Mouse (Mus musculus): ENCODE data around the gene Madd. TPM values are rescaled to one million over a fixed set of nuclear protein-coding genes. Genes with fewer than 3 reads are reported as not detected.
"Not testable (repeated sequence)": the region's sequence is repeated elsewhere in the genome, so short reads cannot be mapped to it uniquely, and the experiment has no call there.

The Madd gene
- polyA plus RNA-seq, 1 experiment, result 82.1 TPM

DNA sequence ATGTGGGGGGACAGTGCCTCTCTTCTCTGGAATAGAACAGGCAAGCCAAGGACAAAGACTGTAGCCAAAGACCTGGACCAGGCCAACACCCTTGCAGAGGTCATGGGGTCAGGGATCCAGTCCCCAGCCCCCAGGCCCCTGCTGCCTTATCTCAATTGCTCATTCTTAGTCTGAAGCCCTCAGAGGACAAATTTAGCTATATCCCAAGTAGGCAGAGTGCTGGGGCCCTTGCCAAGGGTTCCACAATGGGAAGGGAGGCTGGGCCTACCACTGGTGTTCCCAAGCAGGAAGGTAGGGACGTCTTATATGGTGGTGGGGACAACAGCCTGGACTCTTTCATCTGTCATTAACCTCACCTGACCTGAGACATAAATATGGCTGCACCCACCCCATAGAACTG lies 65.0 kb downstream of the Madd start:
- Histone ChIP-seq H3K4me3 (ENCODE audit: insufficient read depth, low read length) (no peak overlapping the region), H3K4me1 (ENCODE audit: control insufficient read depth, insufficient read depth, low read length) (peaks cover 2% of the 10 kb centered on the region; the same call in 1 of the 2 replicates), H3K27ac (ENCODE audit: insufficient read depth, low read depth, low read length) (no peak overlapping the region)
- TF ChIP-seq POLR2A (IDR thresholded peaks at IDR 0.05; ENCODE audit: borderline replicate concordance, low read depth, low read length), result no peak
- TF ChIP-seq CTCF (IDR thresholded peaks at IDR 0.05; ENCODE audit: low read depth, low read length), result no peak

DNA sequence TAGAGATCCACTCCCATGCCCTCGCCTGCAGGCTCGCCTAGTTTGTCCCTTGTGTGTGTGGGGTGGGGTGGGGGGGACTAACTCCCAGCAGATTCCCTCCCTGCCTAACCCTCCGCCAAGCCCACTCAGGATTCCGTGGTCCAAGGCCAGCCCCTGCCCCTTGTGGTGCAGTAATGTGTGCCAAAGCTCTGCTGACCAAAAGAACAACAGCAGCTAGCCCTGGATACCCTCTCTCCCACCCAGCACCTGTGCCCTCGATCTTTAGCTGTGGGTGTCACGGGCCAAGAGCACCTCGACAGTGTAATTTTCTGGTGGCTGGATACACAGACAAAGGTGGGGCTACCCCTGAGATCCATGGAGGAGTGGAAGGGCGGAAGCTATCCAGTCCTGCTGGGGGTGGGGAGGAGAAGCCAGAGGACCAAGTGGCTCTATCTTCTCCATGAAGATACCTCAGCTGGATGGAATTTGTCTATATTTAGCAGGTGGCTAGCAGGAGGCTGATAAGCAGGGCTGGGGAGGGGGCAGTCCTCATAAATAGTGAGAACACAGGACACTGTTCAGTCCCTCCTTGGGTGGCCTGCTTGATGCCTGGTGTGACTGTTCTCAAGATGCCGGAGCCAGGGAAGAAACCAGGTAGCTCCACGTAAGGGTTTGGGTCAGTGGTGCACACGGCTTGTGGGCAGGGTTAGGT lies 65.9 kb downstream of the Madd start, which contains the start of gene Mybpc3:
Gene Mybpc3, plus strand, starts transcription at position 560 of the 691 bp plus-strand sequence.
- TF ChIP-seq POLR2A (IDR thresholded peaks at IDR 0.05; ENCODE audit: borderline replicate concordance, low read depth, low read length) (no peak), CTCF (IDR thresholded peaks at IDR 0.05; ENCODE audit: low read depth, low read length) (no peak)
- H3K27ac ChIP-seq (ENCODE audit: insufficient read depth, low read depth, low read length), result no peak within 1 kb of the TSS
- H3K4me3 ChIP-seq (ENCODE audit: insufficient read depth, low read length), result no peak within 1 kb of the TSS
- H3K4me1 ChIP-seq (ENCODE audit: control insufficient read depth, insufficient read depth, low read length), result peaks cover 11% of the 10 kb centered on the region

DNA sequence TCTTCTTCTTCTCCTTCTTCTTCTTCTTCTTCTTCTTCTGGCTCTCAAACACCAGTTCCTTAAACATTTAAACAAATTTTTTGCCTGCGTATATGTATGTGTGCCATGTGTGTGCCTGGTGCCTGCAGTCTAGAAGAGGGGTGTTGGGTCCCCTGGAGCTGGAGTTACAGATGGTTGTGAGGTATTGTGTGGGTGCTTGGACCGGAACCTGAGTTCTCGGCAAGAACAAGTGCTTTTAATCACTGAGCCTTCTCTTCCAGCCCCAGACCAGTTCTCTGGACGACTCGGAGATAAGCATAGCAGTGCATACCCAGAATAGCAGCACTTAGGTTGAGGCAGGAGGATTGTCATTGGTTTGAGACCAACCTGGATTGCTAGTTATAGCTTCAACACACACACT lies 66.8 kb downstream of the Madd start:
- H3K27ac ChIP-seq (ENCODE audit: insufficient read depth, low read depth, low read length), result no peak overlapping the region
- H3K4me1 ChIP-seq (ENCODE audit: control insufficient read depth, insufficient read depth, low read length), result peaks cover 18% of the 10 kb centered on the region
- H3K4me3 ChIP-seq (ENCODE audit: insufficient read depth, low read length), result no peak overlapping the region
- TF ChIP-seq POLR2A (IDR thresholded peaks at IDR 0.05; ENCODE audit: borderline replicate concordance, low read depth, low read length) (no peak), CTCF (IDR thresholded peaks at IDR 0.05; ENCODE audit: low read depth, low read length) (no peak)

DNA sequence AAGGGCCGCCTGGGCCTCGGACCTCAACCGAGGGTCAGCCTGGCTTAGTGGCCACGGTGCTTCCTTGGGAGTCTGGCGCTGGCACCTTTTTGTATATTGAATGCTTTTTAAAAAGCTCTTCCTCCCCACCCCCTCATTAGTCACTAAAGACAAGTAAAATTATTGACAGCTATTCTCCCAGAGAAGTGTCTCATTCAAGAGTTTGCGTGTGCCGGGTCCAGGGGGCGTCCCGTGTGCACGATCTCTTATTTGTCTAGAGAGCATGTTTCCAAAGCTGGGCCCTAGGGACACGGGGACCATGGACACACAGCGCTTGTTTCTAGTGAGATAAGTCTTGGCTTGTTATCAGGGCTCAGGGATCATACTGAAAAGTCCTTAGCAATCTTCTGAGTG lies 68.1 kb downstream of the Madd start:
- H3K4me1 ChIP-seq (ENCODE audit: control insufficient read depth, insufficient read depth, low read length), result peaks cover 26% of the 10 kb centered on the region
- no peak overlapping the region for H3K4me3 ChIP-seq (ENCODE audit: insufficient read depth, low read length)
- TF ChIP-seq CTCF (IDR thresholded peaks at IDR 0.05; ENCODE audit: low read depth, low read length), result no peak
- no peak for TF ChIP-seq POLR2A (IDR thresholded peaks at IDR 0.05; ENCODE audit: borderline replicate concordance, low read depth, low read length)
- no peak overlapping the region for H3K27ac ChIP-seq (ENCODE audit: insufficient read depth, low read depth, low read length)

DNA sequence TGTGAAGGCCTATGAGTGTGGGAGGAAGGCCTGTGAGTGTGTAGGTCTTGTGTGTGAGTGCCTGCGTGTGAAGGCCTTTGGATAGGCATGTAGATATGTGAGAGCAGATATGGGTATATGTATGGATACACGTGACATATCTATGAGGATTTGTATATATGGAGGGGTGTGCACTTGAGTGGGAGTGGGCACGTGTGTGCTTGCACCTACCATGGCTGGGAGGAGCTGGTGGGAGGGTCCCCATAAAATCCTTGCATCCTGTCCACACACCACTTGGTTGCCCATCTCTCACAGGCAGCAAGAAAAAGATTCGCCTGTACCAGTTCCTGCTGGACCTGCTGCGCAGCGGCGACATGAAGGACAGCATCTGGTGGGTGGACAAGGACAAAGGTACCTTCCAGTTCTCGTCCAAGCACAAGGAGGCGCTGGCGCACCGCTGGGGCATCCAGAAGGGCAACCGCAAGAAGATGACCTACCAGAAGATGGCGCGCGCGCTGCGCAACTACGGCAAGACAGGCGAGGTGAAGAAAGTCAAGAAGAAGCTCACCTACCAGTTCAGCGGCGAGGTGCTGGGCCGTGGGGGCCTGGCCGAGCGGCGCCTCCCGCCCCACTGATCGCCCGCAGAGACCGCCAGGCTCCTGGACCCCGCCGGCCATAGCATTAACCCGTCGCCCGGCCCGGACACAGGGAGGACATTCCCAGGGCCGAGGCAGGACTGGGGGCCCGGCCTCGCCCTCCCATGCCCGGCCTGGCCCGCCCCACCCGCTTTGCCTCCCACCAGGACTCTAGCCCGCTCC lies 68.7 kb downstream of the Madd start:
- no peak for TF ChIP-seq POLR2A (IDR thresholded peaks at IDR 0.05; ENCODE audit: borderline replicate concordance, low read depth, low read length)
- TF ChIP-seq CTCF (IDR thresholded peaks at IDR 0.05; ENCODE audit: low read depth, low read length), result no peak
- H3K4me3 ChIP-seq (ENCODE audit: insufficient read depth, low read length), result no peak overlapping the region
- H3K4me1 ChIP-seq (ENCODE audit: control insufficient read depth, insufficient read depth, low read length), result peaks cover 27% of the 10 kb centered on the region
- H3K27ac ChIP-seq (ENCODE audit: insufficient read depth, low read depth, low read length), result no peak overlapping the region

DNA sequence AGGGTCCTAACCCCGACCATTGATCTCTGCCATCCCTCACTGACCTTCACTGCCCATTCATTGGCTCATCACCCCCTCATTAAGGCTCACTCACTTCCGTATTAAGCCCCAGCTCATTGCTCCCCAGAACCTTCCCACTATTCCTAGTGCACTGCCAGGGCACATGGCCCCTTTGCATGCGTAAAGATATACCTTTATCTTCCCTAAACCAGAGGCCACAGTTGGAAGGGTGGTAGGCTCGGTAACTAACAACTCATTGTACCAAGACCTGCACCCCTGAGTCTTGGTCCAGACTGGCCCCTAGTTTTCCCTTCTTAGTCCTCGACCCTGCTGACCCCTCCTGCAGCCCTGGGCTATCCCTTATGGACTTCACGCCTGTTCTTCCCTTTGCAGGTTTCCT lies 69.8 kb downstream of the Madd start:
- no peak for TF ChIP-seq CTCF (IDR thresholded peaks at IDR 0.05; ENCODE audit: low read depth, low read length)
- no peak for TF ChIP-seq POLR2A (IDR thresholded peaks at IDR 0.05; ENCODE audit: borderline replicate concordance, low read depth, low read length)
- H3K4me3 ChIP-seq (ENCODE audit: insufficient read depth, low read length), result no peak overlapping the region
- H3K27ac ChIP-seq (ENCODE audit: insufficient read depth, low read depth, low read length), result peak overlapping the region; percentile 87
- H3K4me1 ChIP-seq (ENCODE audit: control insufficient read depth, insufficient read depth, low read length), result peaks cover 34% of the 10 kb centered on the region

DNA sequence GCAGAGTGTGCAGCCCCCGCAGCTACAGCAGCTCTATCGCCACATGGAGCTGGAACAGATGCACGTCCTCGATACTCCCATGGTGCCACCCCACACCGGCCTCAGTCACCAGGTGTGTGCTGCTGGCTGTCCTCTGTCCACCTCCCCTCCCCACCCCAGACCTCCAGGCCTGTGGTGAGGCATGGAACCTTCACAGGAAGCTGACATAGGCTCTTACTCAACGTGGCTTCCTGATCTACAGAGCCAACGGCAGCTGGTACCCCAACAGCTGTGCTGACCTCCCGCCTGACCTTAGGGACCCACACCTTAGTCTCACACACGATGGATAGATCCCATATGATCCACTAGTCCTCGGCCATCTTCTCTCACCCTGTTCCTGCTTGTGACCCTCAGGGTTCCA lies 70.3 kb downstream of the Madd start:
- H3K4me1 ChIP-seq (ENCODE audit: control insufficient read depth, insufficient read depth, low read length), result peaks cover 35% of the 10 kb centered on the region
- peak overlapping the region; percentile 87 for H3K27ac ChIP-seq (ENCODE audit: insufficient read depth, low read depth, low read length)
- no peak overlapping the region for H3K4me3 ChIP-seq (ENCODE audit: insufficient read depth, low read length)
- TF ChIP-seq CTCF (IDR thresholded peaks at IDR 0.05; ENCODE audit: low read depth, low read length) (no peak), POLR2A (IDR thresholded peaks at IDR 0.05; ENCODE audit: borderline replicate concordance, low read depth, low read length) (no peak)

DNA sequence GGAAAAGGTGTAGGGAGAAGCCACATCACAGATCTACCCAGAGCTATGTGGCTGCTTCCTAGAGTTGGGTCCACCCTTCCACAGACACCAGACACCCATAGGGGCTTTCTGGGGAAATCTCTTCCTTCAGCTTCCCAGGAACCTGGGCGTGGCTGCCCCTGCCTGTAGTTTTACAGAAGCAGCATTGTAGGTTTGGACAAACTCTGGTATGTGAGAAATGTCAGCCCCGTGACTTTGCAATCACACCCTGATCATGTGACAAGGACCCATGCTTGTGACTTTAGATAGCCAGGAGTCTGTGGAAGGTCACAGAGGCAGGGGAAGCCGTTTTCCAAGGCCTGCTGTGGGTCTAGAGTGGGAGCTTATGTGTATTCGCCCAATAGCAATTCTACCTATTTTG lies 71.1 kb downstream of the Madd start:
- TF ChIP-seq CTCF (IDR thresholded peaks at IDR 0.05; ENCODE audit: low read depth, low read length) (no peak), POLR2A (IDR thresholded peaks at IDR 0.05; ENCODE audit: borderline replicate concordance, low read depth, low read length) (no peak)
- H3K4me1 ChIP-seq (ENCODE audit: control insufficient read depth, insufficient read depth, low read length), result peaks cover 41% of the 10 kb centered on the region
- H3K27ac ChIP-seq (ENCODE audit: insufficient read depth, low read depth, low read length), result peak overlapping the region; percentile 87
- H3K4me3 ChIP-seq (ENCODE audit: insufficient read depth, low read length), result no peak overlapping the region

DNA sequence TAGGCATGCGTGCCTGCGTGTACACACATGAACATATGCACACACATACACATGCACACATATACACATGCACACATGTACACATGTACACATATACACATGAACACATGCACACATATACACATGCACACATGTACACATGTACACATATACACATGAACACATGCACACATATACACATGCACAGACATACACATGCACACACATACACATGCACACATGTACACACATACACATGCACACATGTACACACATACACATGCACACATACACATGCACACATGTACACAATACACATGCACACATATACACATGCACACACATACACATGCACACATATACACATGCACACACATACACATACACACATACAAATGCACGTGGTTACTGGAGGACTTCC lies 71.8 kb downstream of the Madd start:
- peak overlapping the region; percentile 87 for H3K27ac ChIP-seq (ENCODE audit: insufficient read depth, low read depth, low read length)
- H3K4me1 ChIP-seq (ENCODE audit: control insufficient read depth, insufficient read depth, low read length), result peaks cover 42% of the 10 kb centered on the region
- not testable (repeated sequence) for H3K4me3 ChIP-seq (ENCODE audit: insufficient read depth, low read length)

DNA sequence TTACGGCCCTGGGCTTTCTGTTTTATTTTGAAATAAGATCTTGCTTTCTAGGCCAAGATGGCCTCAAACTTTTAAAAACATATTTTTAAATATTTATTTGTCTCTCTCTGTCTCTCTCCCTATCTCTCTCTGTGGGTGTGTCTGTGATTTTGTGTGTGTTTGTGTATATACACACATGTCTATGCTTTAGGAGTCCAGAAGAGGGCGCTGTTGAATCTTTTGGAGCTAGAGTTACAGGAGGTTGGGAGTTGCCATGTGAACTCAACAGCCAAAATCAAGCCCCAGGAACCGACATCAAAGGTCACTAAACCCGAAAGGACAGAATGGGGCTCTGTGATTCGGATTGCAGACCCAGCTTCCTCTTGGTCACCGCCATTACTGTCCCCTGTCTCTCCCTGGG lies 73.2 kb downstream of the Madd start:
- no peak for TF ChIP-seq CTCF (IDR thresholded peaks at IDR 0.05; ENCODE audit: low read depth, low read length)
- no peak for TF ChIP-seq POLR2A (IDR thresholded peaks at IDR 0.05; ENCODE audit: borderline replicate concordance, low read depth, low read length)
- H3K4me3 ChIP-seq (ENCODE audit: insufficient read depth, low read length), result no peak overlapping the region
- H3K27ac ChIP-seq (ENCODE audit: insufficient read depth, low read depth, low read length), result no peak overlapping the region
- H3K4me1 ChIP-seq (ENCODE audit: control insufficient read depth, insufficient read depth, low read length), result peaks cover 47% of the 10 kb centered on the region

All from bone marrow macrophage, adult 2 months (primary cell).